Mouse (Mus musculus): ENCODE measurements around the gene Phgr1. TPM values are rescaled to one million over a fixed set of nuclear protein-coding genes. Genes with fewer than 3 reads are reported as not detected.

The Phgr1 gene
- polyA plus RNA-seq, 2 experiments: not detected

GRCm38 (mm10) chr2:118779065-118779464 lies 6.5 kb downstream of the Phgr1 start:
- no peak for ATAC-seq (ENCODE audit: insufficient read depth)
- peaks cover 3 to 11% of the 10 kb centered on the region in 2 experiments for H3K4me1 ChIP-seq (replicated peaks; ENCODE audit: control insufficient read depth in 2 of 2, insufficient read depth in 2 of 2, low read length in 1 of 2)
- H3K9ac ChIP-seq (replicated peaks): no peak overlapping the region

GRCm38 (mm10) chr2:118779504-118780480 lies 7.2 kb downstream of the Phgr1 start, which contains the start of gene Disp2:
Disp2 (plus strand) TSS chr2:118779719.
- no peaks in the 10 kb centered on the region for H3K9me3 ChIP-seq (ENCODE audit: control insufficient read depth, low read length)
- DNase-seq (ENCODE audit: low read depth in 3 of 3, low spot score in 3 of 3) (peak; percentile 56 to 64 (median 60)), ATAC-seq (ENCODE audit: insufficient read depth) (peak; percentile 75)
- H3K36me3 ChIP-seq (replicated peaks; ENCODE audit: control insufficient read depth, insufficient read depth, low read depth): no peaks in the 10 kb centered on the region
- 10% methylated on average over 39 of the region's 39 CpGs for WGBS (ENCODE audit: insufficient replicate concordance)
- no peak within 1 kb of the TSS for H3K9ac ChIP-seq (replicated peaks)
- peak within 1 kb of the TSS; percentile 59 for H3K4me2 ChIP-seq (ENCODE audit: low read depth)
- peaks cover 7% of the 10 kb centered on the region for H3K27me3 ChIP-seq (ENCODE audit: control insufficient read depth, insufficient read depth, low read length)
- H3K4me3 ChIP-seq (ENCODE audit: insufficient read depth in 1 of 2, low read depth in 2 of 2, low read length in 2 of 2): peak within 1 kb of the TSS in 1 of 2 experiments; percentile 38; a peak in 2 of 4 replicates
- H3K4me1 ChIP-seq (replicated peaks; ENCODE audit: control insufficient read depth in 2 of 2, insufficient read depth in 2 of 2, low read length in 1 of 2): peaks cover 3 to 11% of the 10 kb centered on the region in 2 experiments
- no peak for TF ChIP-seq EP300 (IDR thresholded peaks at IDR 0.05; ENCODE audit: low read depth)
- peak; percentile 44 for TF ChIP-seq CTCF (IDR thresholded peaks at IDR 0.05; ENCODE audit: low read depth)
- H3K27ac ChIP-seq: no peak within 1 kb of the TSS

More at GRCm38 (mm10) chr2:118779065-118779464, 6.5 kb downstream of the Phgr1 start:
- TF ChIP-seq CTCF (IDR thresholded peaks at IDR 0.05; ENCODE audit: low read depth) (no peak), EP300 (IDR thresholded peaks at IDR 0.05; ENCODE audit: low read depth) (no peak)
- Histone ChIP-seq H3K36me3 (replicated peaks; ENCODE audit: control insufficient read depth, insufficient read depth, low read depth) (no peaks in the 10 kb centered on the region), H3K9me3 (ENCODE audit: control insufficient read depth, low read length) (no peaks in the 10 kb centered on the region), H3K4me3 (ENCODE audit: insufficient read depth in 1 of 2, low read depth in 2 of 2, low read length in 2 of 2) (peak overlapping the region in 1 of 2 experiments; percentile 38; a peak in 2 of 4 replicates), H3K27me3 (ENCODE audit: control insufficient read depth, insufficient read depth, low read length) (peaks cover 7% of the 10 kb centered on the region), H3K27ac (no peak overlapping the region), H3K4me2 (ENCODE audit: low read depth) (peak overlapping the region; percentile 59)
- no peak for DNase-seq (ENCODE audit: low read depth in 3 of 3, low spot score in 3 of 3)
- WGBS (ENCODE audit: insufficient replicate concordance): 29% methylated on average over 10 of the region's 10 CpGs

- Histone ChIP-seq H3K4me3 (ENCODE audit: insufficient read depth in 1 of 2, low read depth in 2 of 2, low read length in 2 of 2) (no peak overlapping the region), H3K36me3 (replicated peaks; ENCODE audit: control insufficient read depth, insufficient read depth, low read depth) (no peaks in the 10 kb centered on the region), H3K9me3 (ENCODE audit: control insufficient read depth, low read length) (no peaks in the 10 kb centered on the region), H3K27ac (no peak overlapping the region), H3K27me3 (ENCODE audit: control insufficient read depth, insufficient read depth, low read length) (peaks cover 7% of the 10 kb centered on the region), H3K4me2 (ENCODE audit: low read depth) (no peak overlapping the region), H3K4me1 (replicated peaks; ENCODE audit: control insufficient read depth in 2 of 2, insufficient read depth in 2 of 2, low read length in 1 of 2) (peaks cover 3 to 11% of the 10 kb centered on the region in 2 experiments), H3K9ac (replicated peaks) (no peak overlapping the region)
- TF ChIP-seq CTCF (IDR thresholded peaks at IDR 0.05; ENCODE audit: low read depth) (no peak), EP300 (IDR thresholded peaks at IDR 0.05; ENCODE audit: low read depth) (no peak)
- DNase-seq (ENCODE audit: low read depth in 3 of 3, low spot score in 3 of 3) (no peak), ATAC-seq (ENCODE audit: insufficient read depth) (no peak)
- 72% methylated on average over 1 of the region's 1 CpGs for WGBS (ENCODE audit: insufficient replicate concordance)
Observed at GRCm38 (mm10) chr2:118781115-118781514, 8.5 kb downstream of the Phgr1 start.

- WGBS (ENCODE audit: insufficient replicate concordance): 16% methylated on average over 4 of the region's 4 CpGs
- H3K9ac ChIP-seq (replicated peaks): no peak overlapping the region
- DNase-seq (ENCODE audit: low read depth in 3 of 3, low spot score in 3 of 3) (no peak), ATAC-seq (ENCODE audit: insufficient read depth) (no peak)
- H3K36me3 ChIP-seq (replicated peaks; ENCODE audit: control insufficient read depth, insufficient read depth, low read depth): no peaks in the 10 kb centered on the region
- H3K27me3 ChIP-seq (ENCODE audit: control insufficient read depth, insufficient read depth, low read length): peaks cover 7% of the 10 kb centered on the region
- peaks cover 6 to 19% of the 10 kb centered on the region in 2 experiments for H3K4me1 ChIP-seq (replicated peaks; ENCODE audit: control insufficient read depth in 2 of 2, insufficient read depth in 2 of 2, low read length in 1 of 2)
- H3K9me3 ChIP-seq (ENCODE audit: control insufficient read depth, low read length): no peaks in the 10 kb centered on the region
- no peak overlapping the region for H3K27ac ChIP-seq
- TF ChIP-seq CTCF (IDR thresholded peaks at IDR 0.05; ENCODE audit: low read depth): no peak
- TF ChIP-seq EP300 (IDR thresholded peaks at IDR 0.05; ENCODE audit: low read depth): no peak
- H3K4me3 ChIP-seq (ENCODE audit: insufficient read depth in 1 of 2, low read depth in 2 of 2, low read length in 2 of 2): no peak overlapping the region
- H3K4me2 ChIP-seq (ENCODE audit: low read depth): no peak overlapping the region
Observed at GRCm38 (mm10) chr2:118782303-118782702, 9.7 kb downstream of the Phgr1 start.

- H3K36me3 ChIP-seq (replicated peaks; ENCODE audit: control insufficient read depth, insufficient read depth, low read depth): no peaks in the 10 kb centered on the region
- no peak overlapping the region for H3K4me3 ChIP-seq (ENCODE audit: insufficient read depth in 1 of 2, low read depth in 2 of 2, low read length in 2 of 2)
- DNase-seq (ENCODE audit: low read depth in 3 of 3, low spot score in 3 of 3): no peak
- no peak overlapping the region for H3K4me2 ChIP-seq (ENCODE audit: low read depth)
- H3K27ac ChIP-seq: no peak overlapping the region
- 21% methylated on average over 5 of the region's 5 CpGs for WGBS (ENCODE audit: insufficient replicate concordance)
- ATAC-seq (ENCODE audit: insufficient read depth): no peak
- H3K9me3 ChIP-seq (ENCODE audit: control insufficient read depth, low read length): no peaks in the 10 kb centered on the region
- no peak overlapping the region for H3K9ac ChIP-seq (replicated peaks)
- H3K4me1 ChIP-seq (replicated peaks; ENCODE audit: control insufficient read depth in 2 of 2, insufficient read depth in 2 of 2, low read length in 1 of 2): peaks cover 6 to 19% of the 10 kb centered on the region in 2 experiments
- TF ChIP-seq EP300 (IDR thresholded peaks at IDR 0.05; ENCODE audit: low read depth) (no peak), CTCF (IDR thresholded peaks at IDR 0.05; ENCODE audit: low read depth) (no peak)
- H3K27me3 ChIP-seq (ENCODE audit: control insufficient read depth, insufficient read depth, low read length): peaks cover 7% of the 10 kb centered on the region
Observed at GRCm38 (mm10) chr2:118783093-118783492, 10.5 kb downstream of the Phgr1 start.
